Mouse (Mus musculus) heart, embryonic 14.5 days (tissue): ENCODE data around the gene Fpr1. TPM values are rescaled to one million over a fixed set of nuclear protein-coding genes. Genes with fewer than 3 reads are reported as not detected.
A peak's percentile ranks its signal among the peaks of the same experiment; 100 is the strongest.

Experiments
- ATAC-seq: fragments of 200-750 bp; cut with Nextera tagmentation; 2 replicates; pipeline ENCODE4 v1.8.0; 2017; ENCODE audit warnings: low read depth, moderate TSS enrichment; ENCODE audit not compliant: insufficient number of reproducible peaks, insufficient read depth, low FRiP score
- H3K27ac ChIP-seq, 2 experiments: fragments of 200-500 bp in 1 of 2; fragments of 300-500 bp in 1 of 2; sonication (generic) in 1 of 2; replicated peaks in 1 of 2; 2 replicates each; pipeline ENCODE4 v1.5.1; 2012 to 2014; ENCODE audit warnings: low read depth in 2 of 2, low read length in 2 of 2, control low read depth in 1 of 2, mild to moderate bottlenecking in 1 of 2, mixed read lengths in 1 of 2; ENCODE audit not compliant: control insufficient read depth in 1 of 2, insufficient read depth in 1 of 2
- H3K27me3 ChIP-seq: fragments of 300-500 bp; sonication (generic); 2 replicates; pipeline ENCODE4 v1.6.1; 2014; ENCODE audit warnings: mild to moderate bottlenecking, low read length, control low read depth; ENCODE audit not compliant: control insufficient read depth, insufficient read depth
- H3K36me3 ChIP-seq: fragments of 300-500 bp; sonication (generic); 2 replicates; pipeline ENCODE4 v1.6.1; 2014; ENCODE audit warnings: mild to moderate bottlenecking, control low read depth, low read length, mixed read lengths; ENCODE audit not compliant: control insufficient read depth, insufficient read depth
- H3K4me1 ChIP-seq, 2 experiments: fragments of 200-500 bp in 1 of 2; fragments of 300-500 bp in 1 of 2; sonication (generic) in 1 of 2; 2 replicates each; pipeline ENCODE4 v1.6.1; 2012 to 2014; ENCODE audit warnings: low read length in 2 of 2, control low read depth in 1 of 2, mixed read lengths in 1 of 2; ENCODE audit not compliant: control insufficient read depth in 2 of 2, insufficient read depth in 2 of 2
- H3K4me2 ChIP-seq: fragments of 300-500 bp; sonication (generic); 2 replicates; pipeline ENCODE4 v1.6.1; 2014; ENCODE audit warnings: mild to moderate bottlenecking, low read length
- H3K4me3 ChIP-seq, 2 experiments: fragments of 200-500 bp in 1 of 2; fragments of 300-500 bp in 1 of 2; sonication (generic) in 1 of 2; 2 replicates each; pipeline ENCODE4 v1.5.1; 2012 to 2014; ENCODE audit warnings: low read length in 2 of 2, mild to moderate bottlenecking in 2 of 2, control low read depth in 1 of 2, low read depth in 1 of 2, moderate library complexity in 1 of 2; ENCODE audit not compliant: control insufficient read depth in 1 of 2, insufficient read depth in 1 of 2
- H3K9ac ChIP-seq: fragments of 300-500 bp; sonication (generic); 2 replicates; pipeline ENCODE4 v1.6.1; 2014; ENCODE audit warnings: mild to moderate bottlenecking, low read length
- H3K9me3 ChIP-seq: fragments of 300-500 bp; sonication (generic); 2 replicates; pipeline ENCODE4 v1.6.1; 2016; ENCODE audit warnings: low read length, control low read depth; ENCODE audit not compliant: control insufficient read depth
- WGBS: fragments of 180-500 bp; shearing (Covaris S2); extraction: QIAGEN DNeasy Blood & Tissue Kit; methylation state at CpG from one replicate; pipeline ENCODE4 v1.1.7; 2014; 5-methylcytosine and 5-hydroxymethylcytosine counted together
- microRNA counts: library from miRNA; unstranded; fragments of <30 nt; microRNA quantifications from one replicate; lab custom pipeline; 2016
- microRNA-seq: library from miRNA; unstranded; fragments of <30 nt; microRNA quantifications from one replicate; pipeline ENCODE4, GENCODE M21; 2016
- polyA plus RNA-seq: library from polyadenylated mRNA; unstranded; fragments of >200 nt; fragmentation: Nextera tagmentation; extraction: Ambion mirVana; gene quantifications from 2 replicates; pipeline ENCODE4 v1.2.1, GENCODE M21; 2014

Gene Fpr1
- polyA plus RNA-seq, 1 experiment from 2014 or later = 0.20 TPM

DNA sequence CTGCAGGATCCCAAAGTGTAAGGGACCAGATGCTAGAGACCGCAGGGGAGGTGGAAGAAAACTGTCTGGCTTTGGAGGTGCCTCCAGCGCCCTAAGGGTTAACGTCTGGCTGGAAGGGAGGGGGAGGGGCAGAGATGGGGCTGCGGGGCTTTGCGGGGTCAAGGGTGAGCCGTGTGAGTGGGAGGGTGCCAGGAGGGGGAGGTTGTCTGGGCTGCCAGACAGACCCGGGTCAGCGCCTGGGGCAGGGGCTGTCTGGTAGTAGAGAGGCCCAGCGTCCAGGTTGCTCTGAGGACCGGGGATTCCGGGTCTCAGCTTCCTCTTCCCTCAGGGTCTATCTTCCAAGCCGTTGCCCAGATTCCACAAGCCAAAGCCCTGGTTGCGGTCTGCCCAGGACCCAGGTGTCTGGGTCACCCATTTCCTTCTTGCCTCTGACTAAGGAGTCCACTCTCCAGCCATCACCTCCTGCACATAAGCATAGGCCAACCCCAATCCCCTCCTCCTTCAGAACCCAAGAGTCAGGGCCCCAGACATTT lies 56.0 kb downstream of the Fpr1 start:
- peak overlapping the region; percentile 98 to 99 for H3K27ac ChIP-seq
- peak overlapping the region; percentile 76 to 86 for H3K4me3 ChIP-seq
- H3K4me2 ChIP-seq = peak overlapping the region; percentile 84
- peak; percentile 18; the same call in 1 of the 2 replicates for ATAC-seq
- H3K4me1 ChIP-seq = peaks cover 15 to 31% of the 10 kb centered on the region in 2 experiments
- peak overlapping the region; percentile 93 for H3K9ac ChIP-seq
- no peaks in the 10 kb centered on the region for H3K9me3 ChIP-seq
- H3K27me3 ChIP-seq = no peaks in the 10 kb centered on the region
- WGBS = under 1% methylated on average over 12 of the region's 13 CpGs
- peaks cover 21% of the 10 kb centered on the region for H3K36me3 ChIP-seq

DNA sequence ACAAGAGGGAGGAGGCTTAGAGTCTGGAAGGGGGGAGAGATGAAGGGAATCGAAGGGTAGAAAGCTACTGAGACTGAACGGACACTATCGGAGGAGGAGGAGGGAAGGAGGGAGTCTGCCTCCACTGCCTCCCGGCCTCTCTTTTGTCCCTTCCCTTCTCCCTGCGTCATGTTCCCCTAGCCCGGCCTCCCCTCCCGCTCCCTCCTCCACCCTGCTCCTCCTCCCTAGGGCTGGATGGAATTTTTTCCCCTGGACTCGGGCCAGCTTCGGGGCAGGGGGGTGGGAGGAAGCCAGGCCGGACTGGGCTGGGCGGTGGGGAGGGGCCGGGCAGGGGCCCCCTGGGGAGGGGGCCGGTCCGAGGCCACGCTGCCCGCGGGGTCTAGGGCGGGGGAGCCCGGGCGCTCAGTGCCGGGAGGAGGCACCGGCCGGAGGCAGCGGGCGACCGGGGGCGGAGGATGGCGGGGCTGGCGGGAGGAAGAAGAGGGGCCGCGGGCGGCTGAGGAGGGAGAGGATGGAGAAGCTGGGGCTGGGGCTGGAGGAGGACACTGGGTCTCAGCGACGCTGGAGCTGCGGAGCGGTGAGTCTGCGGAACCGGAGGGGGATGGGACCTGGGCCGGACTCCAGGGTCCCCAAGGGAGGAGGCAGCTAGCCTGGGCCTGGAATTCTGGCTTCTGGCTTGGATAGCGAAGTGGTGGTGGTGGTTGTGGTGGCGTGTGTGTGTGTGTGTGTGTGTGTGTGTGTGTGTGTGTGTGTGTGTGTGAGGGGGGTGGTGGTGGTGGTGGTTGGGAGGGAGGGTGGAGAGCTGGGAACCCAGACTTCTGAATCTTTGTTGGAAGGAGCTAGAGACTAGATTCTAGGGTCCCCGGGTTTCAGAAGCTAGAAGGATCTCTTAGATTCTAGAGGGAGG lies 56.7 kb downstream of the Fpr1 start, which contains the start of gene Spaca6:
TSS of gene Spaca6 (plus strand) at position 408 of the 907 bp plus-strand sequence.
- H3K36me3 ChIP-seq = peaks cover 14% of the 10 kb centered on the region
- WGBS = under 1% methylated on average over 38 of the region's 42 CpGs
- peak within 1 kb of the TSS; percentile 98 to 99 for H3K27ac ChIP-seq
- no peaks in the 10 kb centered on the region for H3K9me3 ChIP-seq
- H3K9ac ChIP-seq = peak within 1 kb of the TSS; percentile 93
- H3K27me3 ChIP-seq = no peaks in the 10 kb centered on the region
- peak; percentile 85 for ATAC-seq
- peaks cover 15 to 31% of the 10 kb centered on the region in 2 experiments for H3K4me1 ChIP-seq
- H3K4me2 ChIP-seq = peak within 1 kb of the TSS; percentile 84
- peak within 1 kb of the TSS; percentile 76 to 86 for H3K4me3 ChIP-seq

MicroRNA genes within 50 kb of the gene (microRNA counts, 519-probe panel; counts per million panel counts)
- 8,023 counts per million, percentile 97 among the panel's probes with 10 or more counts for microRNA mmu-let-7e (lab: Ali Mortazavi, UCI)
- microRNA mmu-miR-125a-3p (lab: Ali Mortazavi, UCI) = 4,687 counts per million, percentile 79 among the panel's probes with 10 or more counts
- microRNA mmu-miR-125a-5p (lab: Ali Mortazavi, UCI) = 8,486 counts per million, percentile 98 among the panel's probes with 10 or more counts
- microRNA mmu-miR-99b (lab: Ali Mortazavi, UCI) = 7,005 counts per million, percentile 93 among the panel's probes with 10 or more counts

Small RNA genes lying within 50 kb of the gene (microRNA-seq; reads per million reads assigned to microRNA genes)
- not detected for gene Gm25927
- 4,688 reads per million, percentile 92 among the genes with 10 or more reads in this experiment for gene Mir125a
- 19,698 reads per million, percentile 96 among the genes with 10 or more reads in this experiment for gene Mir99b
- not detected for gene Mirlet7e

Other genes with a start within 250 kb of the Fpr1 start
- not detected in 2 replicates for gene Vmn2r90, start 180.2 kb downstream of the Fpr1 start, polyA plus RNA-seq
- 18.1 and 20.5 TPM in 2 replicates for gene Spaca6, start 56.8 kb downstream of the Fpr1 start, polyA plus RNA-seq
- gene Has1, start 28.7 kb downstream of the Fpr1 start, polyA plus RNA-seq = 0.78 and 1.1 TPM in 2 replicates
- gene Fpr2, start 3.9 kb upstream of the Fpr1 start, polyA plus RNA-seq = 0.41 TPM in 1 of 2 replicates, not detected in the other
- not detected in 2 replicates for gene Fpr3, start 3.9 kb upstream of the Fpr1 start, polyA plus RNA-seq
- not detected in 2 replicates for gene Fpr-rs4, start 137.8 kb upstream of the Fpr1 start, polyA plus RNA-seq
- gene Vmn2r124, start 165.5 kb upstream of the Fpr1 start, polyA plus RNA-seq = not detected in 2 replicates
- not detected in 2 replicates for gene Vmn2r91, start 201.1 kb upstream of the Fpr1 start, polyA plus RNA-seq